Mouse (Mus musculus) liver, adult 2 months (tissue): ENCODE data around the gene Kpna7.

ENCODE experiments used
- CTCF ChIP-seq: fragments of 200-500 bp; IDR thresholded peaks from 2 replicates; pipeline ENCODE4 v1.5.1; 2011; ENCODE audit warnings: low read depth, low read length, control low read depth
- POLR2A ChIP-seq: fragments of 200-500 bp; IDR thresholded peaks from 2 replicates; pipeline ENCODE4 v1.6.1; 2011; ENCODE audit warnings: low read length, control low read depth; ENCODE audit not compliant: insufficient read depth; ENCODE audit errors: extremely low read depth

DNA sequence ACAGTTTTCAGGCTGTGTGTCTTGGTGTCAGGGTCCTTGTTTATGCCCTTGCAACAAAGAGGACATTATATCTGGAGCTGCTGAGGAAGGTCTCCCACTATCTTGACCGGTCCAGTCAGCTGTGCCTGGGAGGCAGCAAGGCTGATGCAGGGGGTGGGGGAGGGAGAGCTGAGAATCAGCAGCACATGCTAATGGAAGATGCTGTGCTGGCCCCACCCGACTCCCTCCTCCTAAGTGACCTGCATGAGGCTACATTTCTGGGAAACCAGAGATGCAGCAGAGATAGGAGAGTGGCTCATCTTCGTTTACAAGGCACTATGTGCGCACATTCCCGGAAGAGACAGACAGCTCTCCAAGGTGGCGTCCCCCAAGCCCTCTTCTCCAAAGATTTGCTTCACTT lies 26.6 kb upstream of the Kpna7 start:
- TF ChIP-seq CTCF (no peak), POLR2A (no peak)
